Mouse (Mus musculus) megakaryocyte, embryonic 14.5 days (primary cell): Measurements from ENCODE around the gene Cfap70.

Source experiments
- FLI1 ChIP-seq: IDR thresholded peaks from 2 replicates; pipeline ENCODE4 v1.6.1; 2012; ENCODE audit warnings: low read length, inconsistent platforms, mixed read lengths
- GATA1 ChIP-seq: IDR thresholded peaks from 3 replicates; pipeline ENCODE4 v1.6.1; 2012; ENCODE audit warnings: mixed read lengths, low read length, inconsistent platforms, borderline replicate concordance

DNA sequence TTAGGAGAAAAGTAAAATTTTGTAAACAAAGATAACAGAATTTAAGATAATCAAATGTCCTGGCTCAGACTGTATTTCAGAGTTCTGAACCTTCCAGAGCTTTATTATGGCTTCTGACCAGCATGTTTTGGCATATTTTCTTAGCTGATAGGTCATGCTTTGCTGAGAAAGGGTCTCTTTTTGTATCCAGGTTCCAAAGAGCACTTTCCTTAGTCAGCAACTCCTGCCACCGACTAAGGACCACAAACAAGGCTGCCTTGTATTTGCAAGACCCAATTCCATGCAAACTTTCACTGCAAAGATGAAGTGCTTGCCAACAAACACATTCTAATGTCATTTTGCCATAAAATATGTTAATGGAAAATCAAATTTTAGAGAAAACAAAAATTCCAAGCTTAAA, 22.2 kb downstream of the Cfap70 start:
- TF ChIP-seq GATA1, result no peak
- no peak for TF ChIP-seq FLI1
